Mouse (Mus musculus): ENCODE results near the gene Acss1.

- TF ChIP-seq CTCF (IDR thresholded peaks at IDR 0.05; ENCODE audit: control insufficient read depth, insufficient read depth, low read length) (no peak), POLR2A (IDR thresholded peaks at IDR 0.05; ENCODE audit: borderline replicate concordance, control insufficient read depth, low read depth, low read length) (no peak)
Measured at GRCm38 (mm10) chr2:150576256-150576655, 92.0 kb downstream of the Acss1 start.
